Mouse (Mus musculus) lung, postnatal 36 days (tissue): Measurements from ENCODE around the gene Zfp472.

ENCODE experiments used
- DNase-seq: peaks from one replicate; pipeline ENCODE4 v3.0.0; 2022; ENCODE audit warnings: mixed read lengths

The Zfp472 gene

DNA sequence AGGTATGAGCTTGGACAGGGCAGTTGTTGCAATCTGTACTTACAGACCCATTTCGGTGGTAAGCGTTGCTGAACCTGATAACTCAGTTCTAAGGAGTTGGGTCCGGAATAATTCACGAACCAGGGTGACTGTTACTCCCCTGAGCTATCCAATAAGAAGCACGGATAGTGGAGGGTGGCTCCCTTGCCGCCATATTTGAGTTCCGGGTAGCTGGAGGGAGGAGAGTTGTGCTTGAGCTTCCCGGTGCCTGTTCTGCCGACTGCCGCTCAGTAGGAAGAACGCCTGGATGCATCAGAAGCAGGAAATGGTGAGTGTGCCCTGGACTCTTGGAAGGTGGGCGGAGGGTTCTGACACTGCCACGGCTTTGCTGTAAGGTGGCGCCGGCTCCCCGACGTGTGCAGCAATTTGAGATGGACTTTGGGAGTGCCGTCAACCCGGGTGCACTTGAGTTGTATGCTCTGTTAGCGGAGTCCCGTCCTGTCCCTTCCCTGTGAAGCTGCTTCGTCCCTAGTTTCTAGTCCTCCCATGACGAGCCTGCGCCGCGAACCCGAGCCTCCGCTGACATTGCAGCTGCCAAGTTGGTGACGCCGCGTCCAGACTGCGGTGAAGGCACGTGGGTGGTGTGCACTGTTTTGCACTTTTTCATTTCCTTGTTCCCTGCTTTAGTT lies at the start of gene Zfp472:
Zfp472 (plus strand) TSS at position 192 of the 668 bp plus-strand sequence.
- DNase-seq, result peak; percentile 96

DNA sequence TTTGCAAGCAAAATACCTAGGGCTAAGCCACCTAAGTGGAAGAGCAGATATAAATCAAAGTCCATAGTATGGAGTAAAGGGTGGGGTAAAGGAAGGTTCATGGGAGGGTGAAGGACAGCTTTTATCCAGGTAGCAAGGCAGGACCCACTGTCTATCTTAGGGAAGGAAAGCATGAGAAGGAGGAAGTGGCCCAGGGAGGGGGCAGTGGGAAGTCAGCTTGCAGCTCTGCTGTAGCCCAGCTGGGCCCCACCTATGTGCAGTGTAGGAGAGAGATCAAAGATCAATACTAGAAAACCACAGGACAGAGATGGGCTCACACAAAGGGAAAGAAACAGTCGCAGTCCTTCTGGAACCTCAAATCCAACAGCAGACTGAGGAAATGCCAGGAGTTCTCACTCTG lies 49.5 kb upstream of the Zfp472 start:
- no peak for DNase-seq

DNA sequence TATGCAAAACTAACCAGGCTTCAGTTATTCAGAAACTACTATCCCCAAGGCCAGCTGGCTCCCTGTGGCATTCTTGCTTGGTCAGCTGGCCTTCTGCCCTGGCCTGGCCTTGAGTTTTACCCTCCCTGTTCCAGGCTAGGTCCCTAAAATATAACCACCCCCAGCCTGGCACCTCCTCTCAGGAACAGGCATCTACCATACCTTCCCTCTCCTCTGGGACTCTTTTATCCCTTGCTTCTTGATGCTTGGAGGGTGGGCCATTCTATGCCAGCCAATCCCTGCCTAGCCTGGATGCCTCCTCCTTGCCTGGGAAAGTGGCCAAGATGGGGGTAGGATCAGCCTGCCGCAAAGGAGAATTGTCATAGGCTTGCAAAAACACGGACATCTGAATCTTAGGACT lies 48.5 kb upstream of the Zfp472 start, which contains the start of gene Cyp4f14:
Cyp4f14 (minus strand) TSS at position 212 of the 400 bp plus-strand sequence.
- DNase-seq, result no peak

DNA sequence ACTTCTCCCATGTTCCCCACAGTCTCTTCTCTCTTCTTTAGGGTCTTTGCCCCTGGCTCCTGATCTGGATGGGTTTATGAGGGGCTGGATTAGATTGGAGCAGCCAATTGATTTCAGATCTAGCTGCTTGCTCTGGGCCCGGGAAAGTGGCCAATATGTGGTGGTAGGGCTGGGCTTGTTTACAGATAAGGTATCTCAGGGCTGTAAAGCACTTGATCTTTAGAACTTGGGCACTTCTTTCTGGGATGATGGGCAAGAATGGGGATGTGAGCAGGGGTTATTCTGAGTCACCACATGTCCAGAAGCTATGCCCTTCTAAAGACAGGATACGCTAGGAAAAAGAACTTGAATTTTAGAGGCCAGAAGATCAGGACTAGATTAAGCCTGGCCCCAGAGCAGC lies 46.5 kb upstream of the Zfp472 start:
- no peak for DNase-seq

DNA sequence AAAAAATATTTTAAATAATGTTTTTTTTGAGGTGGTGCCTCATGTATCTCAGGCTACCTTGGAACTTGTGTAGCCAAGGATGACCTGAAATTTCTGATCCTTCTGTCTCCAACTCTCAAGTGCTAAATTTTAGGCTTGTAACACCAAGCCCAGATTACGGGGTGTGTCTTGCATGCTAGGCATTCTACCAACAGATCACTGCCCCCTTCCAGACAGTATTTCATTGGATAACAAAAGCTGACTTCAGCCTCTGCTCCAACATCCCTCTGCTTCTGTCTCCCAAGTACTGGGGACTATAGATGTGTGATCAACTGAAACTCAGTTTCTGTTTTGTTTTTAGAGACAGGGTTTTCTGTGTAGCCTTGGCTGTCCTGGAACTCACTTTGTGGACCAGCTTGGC lies 41.9 kb upstream of the Zfp472 start:
- DNase-seq, result no peak

DNA sequence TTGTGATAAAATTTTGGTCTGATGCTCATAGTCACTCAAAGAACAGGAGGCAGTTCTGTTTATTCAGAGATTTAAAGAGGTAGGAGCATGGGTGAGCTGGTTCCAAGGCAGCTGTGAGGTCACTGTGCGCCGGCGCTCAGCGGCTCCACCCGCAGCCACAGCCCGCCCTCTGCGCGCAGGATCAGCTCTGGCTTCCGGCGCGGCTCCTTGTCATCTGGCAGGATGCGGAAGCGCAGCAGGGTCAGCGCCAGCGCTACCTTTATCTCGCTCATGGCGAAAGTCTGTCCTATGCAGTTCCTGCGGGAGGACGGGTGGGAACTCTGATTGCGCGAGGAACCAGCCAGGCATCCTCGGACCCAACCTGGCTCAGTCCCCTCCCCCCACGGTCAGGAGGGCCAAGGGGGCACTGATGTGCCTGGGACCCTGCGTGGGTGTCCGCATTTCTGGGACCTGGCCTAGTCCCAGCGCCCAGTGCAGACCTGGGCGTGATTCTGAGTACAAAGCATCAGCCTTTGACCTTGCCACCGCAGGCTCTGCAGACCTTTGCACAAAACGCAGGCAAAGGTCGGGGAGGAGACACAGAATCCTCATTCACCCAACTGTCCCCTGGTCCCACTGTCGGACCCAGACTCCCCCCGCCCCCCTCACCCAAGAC lies 40.8 kb upstream of the Zfp472 start:
- DNase-seq, result peak; percentile 81

DNA sequence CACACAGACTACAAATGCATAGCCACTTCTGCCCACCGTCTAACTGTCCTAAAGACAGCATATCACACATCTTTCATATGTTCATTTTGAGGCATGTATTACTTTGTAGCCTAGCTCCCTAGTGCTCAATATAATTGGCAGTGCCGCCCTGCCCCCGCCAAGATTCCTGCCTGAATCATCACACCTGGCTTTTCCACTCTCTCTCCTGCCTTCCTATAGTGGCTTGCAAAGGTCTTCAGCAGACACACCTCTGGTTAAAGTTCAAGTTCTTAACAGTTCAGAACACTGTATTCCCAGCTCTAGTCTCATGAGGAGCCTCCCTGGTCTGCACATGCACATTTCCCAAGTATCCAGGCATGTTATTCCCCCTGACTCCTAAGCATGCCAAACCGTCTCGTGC lies 37.8 kb upstream of the Zfp472 start:
- no peak for DNase-seq

DNA sequence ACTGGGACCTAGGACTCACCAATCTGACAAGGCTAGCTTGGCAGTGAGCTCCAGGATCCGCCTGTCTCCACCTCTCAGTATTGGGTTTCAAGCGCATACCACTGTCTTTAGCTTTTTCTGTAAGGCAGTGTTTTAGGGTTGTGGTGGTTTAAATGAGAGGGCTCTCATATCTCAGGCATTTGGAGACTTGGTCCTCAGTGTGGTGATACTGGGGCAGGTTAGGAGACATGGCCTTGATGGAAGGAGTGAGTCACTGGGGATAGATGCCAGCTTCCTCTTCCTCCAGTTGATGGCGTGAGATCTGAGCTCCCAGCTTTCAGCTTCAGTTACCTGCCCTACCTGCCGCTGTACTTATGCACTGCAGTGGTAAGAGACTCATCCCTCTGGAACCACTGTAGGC lies 25.8 kb upstream of the Zfp472 start:
- no peak for DNase-seq

DNA sequence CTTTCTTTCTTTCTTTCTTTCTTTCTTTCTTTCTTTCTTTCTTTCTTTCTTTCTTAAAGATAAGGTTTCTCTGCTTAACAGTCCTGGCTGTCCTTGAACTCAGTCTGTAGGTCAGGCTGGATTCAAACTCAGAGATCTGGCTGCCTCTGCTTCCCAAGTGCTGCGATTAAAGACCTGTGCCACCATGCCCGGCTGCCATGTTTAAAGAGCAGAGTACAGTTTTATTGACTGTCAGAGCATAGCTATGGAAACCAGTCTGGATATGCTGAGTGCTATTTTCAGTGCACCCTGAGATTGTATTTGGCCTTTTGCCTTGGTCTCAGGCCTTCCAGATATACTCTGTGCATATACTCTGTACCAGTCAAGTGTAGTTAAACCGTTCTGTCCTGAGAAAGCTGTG lies 22.0 kb upstream of the Zfp472 start:
- DNase-seq, result no peak

DNA sequence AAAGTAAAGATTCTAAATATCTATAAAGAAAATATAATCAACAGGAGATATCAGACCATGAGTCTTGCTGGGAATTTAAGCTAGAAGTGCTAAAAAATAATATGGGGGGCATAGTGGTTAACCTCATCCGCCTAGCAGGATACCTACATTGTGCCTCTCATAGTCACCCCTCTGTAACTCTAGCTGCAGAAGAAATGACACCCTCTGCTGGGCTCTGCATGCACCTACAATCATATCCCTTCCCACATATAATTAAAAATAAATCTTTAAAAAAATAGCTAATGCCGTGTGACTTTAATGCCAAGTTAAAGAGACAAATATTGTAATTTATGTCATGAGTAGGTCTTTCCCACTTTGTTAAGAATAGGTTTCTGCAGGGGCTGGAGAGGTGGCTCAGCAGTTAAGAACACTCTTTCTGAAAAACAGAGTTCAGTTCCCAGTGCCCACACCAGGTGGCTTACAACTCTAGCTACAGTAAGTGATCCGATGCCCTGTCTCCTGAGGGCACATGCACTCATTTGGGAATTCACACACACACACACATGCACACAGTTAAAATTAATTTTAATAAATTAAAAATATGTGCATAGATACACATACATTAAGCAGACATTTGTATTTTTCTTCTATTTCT lies 21.1 kb upstream of the Zfp472 start:
- no peak for DNase-seq

DNA sequence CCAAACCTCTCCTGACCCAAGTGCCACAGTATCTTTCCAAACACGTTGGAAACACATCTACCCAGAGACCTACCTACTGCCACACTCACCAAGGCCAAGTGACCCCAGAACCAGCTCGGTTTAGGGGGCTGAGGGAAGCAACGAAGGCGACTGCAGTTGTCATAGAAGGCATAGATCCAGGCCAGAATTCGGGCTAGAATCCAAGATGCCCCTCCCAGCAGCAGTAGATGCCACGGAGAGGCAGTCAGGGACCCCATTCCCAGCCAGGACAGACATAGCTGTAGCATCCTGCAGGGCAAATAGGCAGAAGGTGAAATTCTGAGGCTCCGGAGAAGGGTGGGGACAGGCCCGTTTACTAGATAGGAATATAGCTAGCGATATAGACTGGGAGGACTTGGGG lies 18.9 kb upstream of the Zfp472 start:
- peak; percentile 21 for DNase-seq

DNA sequence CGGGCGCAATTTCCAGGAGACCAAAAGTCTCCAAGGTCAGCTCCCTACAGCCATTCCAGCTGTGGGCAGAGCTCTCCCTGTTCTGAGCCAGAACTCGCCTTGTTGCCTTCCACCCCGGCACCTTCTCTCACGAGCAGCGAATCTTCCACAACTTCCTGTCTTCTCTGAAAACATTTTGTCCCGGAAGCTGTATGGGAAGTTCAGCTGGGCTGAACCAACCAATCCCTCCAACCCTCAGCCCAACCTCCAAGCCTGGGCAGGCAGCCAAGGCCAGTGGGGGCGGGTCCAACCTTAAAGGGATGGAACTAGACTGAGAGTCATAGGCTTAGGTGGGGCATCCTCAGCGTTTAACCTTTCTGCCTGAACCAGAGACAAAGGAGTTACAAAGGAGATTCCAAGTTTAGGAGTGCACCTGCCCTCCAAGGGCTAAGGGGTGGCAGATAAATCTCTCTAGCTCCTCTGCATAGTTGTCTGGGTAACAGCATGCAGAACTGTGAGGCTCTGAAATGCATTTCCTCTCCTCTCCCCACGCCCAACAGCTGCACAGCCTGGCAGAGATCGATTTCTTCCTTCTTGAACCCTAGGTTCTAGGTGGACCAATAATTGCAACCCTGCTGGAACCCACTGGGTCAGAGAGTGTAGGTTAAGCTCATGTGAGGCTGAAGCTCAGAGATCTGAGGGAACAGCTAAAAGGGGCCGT lies 18.2 kb upstream of the Zfp472 start, which contains the start of gene Cyp4f13:
Cyp4f13 (minus strand) TSS at position 188 of the 700 bp plus-strand sequence.
- DNase-seq, result peak; percentile 99

DNA sequence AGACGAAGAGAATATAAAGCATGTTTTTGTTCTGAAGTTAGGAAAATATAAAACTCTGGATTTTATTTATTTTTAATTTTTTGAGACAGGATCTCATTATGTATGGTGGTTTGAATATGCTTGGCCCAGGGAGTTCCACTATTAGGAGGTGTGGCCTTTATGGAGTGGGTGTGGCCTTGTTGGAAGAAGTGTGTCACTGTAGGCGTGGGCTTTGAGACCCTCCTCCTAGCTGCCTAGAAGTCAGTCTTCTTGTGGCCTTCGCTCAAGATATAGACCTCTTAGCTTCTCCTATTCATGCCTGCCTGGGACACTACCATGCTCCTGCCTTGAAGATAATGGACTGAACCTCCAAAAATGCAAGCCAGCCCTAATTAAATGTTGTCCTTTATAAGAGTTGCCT lies 15.5 kb upstream of the Zfp472 start:
- no peak for DNase-seq

DNA sequence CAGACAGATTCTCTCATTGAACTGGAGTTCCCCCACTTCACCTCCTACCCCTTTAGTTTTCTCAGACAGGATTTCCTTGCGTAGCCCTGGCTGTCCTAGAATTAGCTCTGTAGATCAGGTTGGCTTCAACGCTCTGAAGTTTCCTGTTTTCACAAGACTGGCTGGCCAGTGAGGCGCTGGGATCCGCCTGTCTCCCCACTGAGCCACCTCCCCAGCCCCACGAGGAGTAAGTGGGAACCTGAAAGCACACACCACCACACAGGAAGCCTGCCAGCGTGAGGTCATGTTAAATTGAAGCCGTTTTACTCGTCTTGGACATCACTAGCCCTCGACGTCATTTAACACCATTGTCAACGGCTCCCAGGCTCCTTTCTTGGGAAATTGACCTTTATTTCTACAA lies 14.6 kb upstream of the Zfp472 start:
- DNase-seq, result no peak

DNA sequence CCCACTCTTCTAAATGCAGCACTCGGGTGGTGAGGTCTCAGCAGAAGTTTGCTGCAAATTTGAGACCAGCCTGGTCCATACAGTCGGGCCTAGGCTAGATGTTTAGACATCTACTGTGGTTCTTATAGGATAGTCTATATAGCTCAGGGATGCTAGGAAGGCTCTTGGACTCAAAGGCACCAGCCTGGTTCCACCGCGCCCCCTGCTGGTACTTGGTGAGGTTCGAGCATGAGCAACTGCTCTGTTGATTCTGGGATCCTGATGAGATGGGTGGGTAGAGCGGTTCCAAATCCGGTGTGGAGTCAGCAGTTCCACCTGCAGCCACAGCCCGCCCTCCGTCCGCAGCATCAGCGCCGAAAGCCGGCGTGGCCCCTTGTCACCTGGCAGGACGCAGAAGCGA lies 14.2 kb upstream of the Zfp472 start:
- DNase-seq, result peak; percentile 92

DNA sequence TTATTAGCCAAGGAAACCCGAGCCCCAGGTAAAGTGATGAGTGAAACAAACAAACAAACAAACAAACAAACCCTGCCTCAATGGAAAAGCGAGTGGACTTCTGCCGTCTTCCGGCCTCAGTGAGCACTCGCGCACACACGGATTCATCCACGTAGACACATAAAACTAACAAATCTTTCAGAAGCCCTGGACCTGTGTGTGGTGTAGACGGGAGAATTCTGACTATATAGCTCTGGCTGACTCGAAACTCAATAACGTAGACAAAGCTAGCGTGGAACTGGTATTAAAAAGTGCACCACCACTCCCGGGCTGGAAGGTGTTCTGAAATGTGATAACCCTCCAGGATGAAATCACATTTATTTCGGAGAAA lies 376 bp upstream of the Zfp472 start:
- DNase-seq, result no peak

DNA sequence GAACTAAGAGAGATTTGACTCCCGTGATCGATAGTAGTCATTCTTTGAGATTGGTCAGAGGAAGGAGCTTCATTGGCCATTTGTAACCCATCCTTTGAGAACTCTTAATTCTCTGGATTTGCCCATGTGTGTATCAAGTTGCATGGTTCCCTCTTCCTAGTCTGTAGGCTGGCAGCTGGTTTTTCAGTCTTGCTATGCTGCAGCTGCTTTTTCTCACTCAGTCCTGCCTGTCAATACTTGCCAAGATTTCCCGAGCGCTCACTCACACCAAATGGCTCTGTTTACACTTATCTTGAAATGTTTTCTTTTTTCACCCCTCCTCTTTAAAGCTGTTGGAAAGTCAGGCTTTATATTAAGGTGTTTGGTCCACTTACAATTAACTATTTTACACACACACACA lies 15.7 kb downstream of the Zfp472 start:
- DNase-seq, result no peak

DNA sequence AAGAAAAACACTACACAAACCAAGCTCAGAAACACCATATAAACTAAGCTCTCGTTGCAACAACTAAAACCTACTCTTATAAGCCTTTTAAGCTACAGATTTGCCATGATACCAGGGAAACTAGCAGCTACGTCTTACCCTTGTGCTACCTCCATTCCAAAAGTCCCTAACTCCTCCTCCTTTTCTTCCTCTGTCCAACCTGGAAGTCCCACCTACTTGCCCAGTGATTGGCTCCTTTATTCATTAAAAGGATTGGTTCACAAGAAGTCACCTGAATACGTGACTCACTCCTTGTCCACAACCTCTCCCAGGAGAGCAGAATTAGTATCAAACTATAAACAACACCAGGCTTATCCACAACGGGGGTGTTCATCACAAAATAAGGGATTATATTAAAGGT lies 20.7 kb downstream of the Zfp472 start:
- DNase-seq, result no peak

DNA sequence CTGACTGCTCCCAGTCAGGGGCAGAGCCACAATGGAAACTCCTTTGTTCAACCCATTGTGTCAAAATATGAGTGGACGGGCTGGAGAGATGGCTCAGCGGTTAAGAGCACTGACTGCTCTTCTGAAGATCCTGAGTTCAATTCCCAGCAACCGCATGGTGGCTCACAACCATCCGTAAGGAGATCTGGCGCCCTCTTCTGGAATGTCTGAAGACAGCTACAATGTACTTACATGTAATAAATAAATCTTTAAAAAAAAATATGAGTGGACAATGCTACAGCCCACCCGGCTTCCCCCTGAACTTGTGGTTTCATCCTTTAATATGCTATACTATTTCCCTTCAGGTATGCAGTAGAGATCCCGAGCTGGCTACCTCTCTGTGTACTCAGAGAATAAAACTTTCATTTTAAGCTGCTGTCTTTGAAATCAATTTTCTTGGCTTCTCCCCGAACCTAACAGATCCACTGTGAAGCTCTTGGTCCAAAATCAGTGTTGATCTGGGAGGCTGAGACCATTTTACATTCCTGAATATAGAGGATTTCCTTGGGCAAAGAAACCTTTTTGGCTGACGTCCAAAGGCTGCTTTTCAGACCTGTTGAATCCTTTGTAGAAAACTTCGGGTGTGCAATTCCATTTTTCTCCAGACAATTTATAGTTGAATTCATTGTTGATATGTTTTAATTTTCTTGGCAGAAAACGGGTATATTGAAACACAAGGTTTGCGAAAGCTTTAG lies 26.5 kb downstream of the Zfp472 start:
- peak; percentile 47 for DNase-seq

DNA sequence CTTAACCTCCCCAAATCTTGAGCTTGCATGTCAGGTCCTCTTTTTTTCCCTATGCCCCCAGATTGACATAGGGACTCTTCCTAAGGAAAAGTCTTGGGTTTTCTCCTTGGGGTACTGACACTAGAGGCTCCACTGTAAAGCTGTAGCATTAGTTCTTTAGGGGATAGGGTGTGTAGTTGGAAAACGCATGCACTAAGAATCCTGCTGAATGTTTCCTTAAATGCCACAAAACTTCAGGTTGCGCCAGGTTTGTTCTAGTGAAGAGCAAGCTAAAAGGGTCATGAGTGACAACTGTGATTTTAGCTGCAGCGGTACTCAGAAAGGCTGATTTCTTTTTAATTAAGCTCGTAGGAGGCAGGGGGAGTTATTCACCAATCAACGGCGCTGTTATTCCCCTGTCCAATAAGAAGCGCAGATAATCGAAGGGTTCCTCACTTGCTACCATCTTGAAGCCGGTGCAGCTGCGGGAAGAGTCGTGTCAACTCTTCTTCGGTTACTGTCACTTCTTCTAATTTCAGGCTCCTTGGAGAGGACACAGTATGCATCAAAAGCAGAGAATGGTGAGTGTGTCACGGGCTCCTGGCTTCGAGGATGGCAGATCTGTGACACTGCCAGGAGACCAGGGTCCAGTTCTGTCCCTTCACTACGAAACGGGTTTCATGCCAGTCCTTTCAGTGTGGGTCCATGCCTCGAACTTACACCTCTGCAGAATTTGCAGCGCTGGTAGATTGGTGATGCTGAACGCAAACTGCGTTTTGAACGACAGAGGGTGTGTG lies 27.3 kb downstream of the Zfp472 start, which contains the start of gene Zfp952:
Zfp952 (plus strand) TSS at position 431 of the 776 bp plus-strand sequence.
- peak; percentile 96 for DNase-seq

DNA sequence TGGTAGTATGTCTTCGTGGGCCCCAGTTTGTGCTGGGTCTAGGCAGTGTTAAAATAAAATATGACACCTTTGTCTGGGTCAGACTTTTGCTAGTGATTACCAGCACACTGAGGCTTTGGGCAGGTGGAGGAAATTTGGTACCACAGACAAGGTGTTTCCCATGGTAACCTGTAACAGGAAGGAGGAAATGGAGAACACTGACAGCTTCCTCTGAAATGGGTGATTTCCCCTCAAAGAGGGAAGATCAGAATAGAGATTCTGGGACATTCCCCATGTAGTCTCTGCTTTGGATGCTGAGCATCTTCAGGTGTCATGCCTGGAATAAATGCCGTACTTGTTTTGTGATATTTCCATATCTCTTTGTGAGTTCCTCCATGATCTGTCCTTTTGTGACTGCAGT lies 32.9 kb downstream of the Zfp472 start:
- no peak for DNase-seq

DNA sequence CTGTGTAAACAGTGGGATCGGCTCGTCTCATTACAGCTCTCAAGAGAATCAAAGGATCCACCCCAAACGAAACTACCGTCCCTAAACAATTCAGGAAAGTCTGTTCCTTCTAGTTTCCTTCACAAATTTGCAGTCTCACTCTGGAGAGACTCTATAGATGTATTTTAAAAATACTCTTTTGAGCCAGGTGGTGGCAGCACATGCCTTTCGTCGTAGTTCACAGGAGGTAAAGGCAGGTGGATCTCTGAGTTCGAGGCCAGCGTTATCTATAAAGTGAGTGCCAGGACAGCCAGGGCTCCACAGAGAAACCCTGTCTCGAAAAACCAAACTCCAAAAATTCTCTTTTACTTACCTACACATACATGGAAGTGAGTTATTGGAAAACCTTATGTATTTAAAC lies 42.7 kb downstream of the Zfp472 start:
- peak; percentile 30 for DNase-seq
